Mouse (Mus musculus) lung, postnatal 4 days (tissue): ENCODE results near the gene Tars.

Experiments
- DNase-seq, 2 experiments: peaks; one replicate each; pipeline ENCODE4 v3.0.0; 2021

Tars gene

GRCm38 (mm10) chr15:11399356-11400067 is at the start of gene Tars:
TSS of gene Tars (minus strand) at chr15:11399665.
- DNase-seq = peak; percentile 96 to 98

- no peak for DNase-seq
Measured at GRCm38 (mm10) chr15:11437361-11437760, 37.9 kb upstream of the Tars start.

GRCm38 (mm10) chr15:11436709-11437280 is 37.3 kb upstream of the Tars start:
- DNase-seq = no peak

- no peak for DNase-seq
Measured at GRCm38 (mm10) chr15:11426899-11427298, 27.4 kb upstream of the Tars start.

GRCm38 (mm10) chr15:11413484-11413883 is 14.0 kb upstream of the Tars start:
- DNase-seq = no peak

GRCm38 (mm10) chr15:11412542-11412941 is 13.1 kb upstream of the Tars start:
- no peak for DNase-seq

GRCm38 (mm10) chr15:11411846-11412245 is 12.4 kb upstream of the Tars start:
- no peak for DNase-seq

- DNase-seq = peak in 1 of 2 experiments; percentile 38
Measured at GRCm38 (mm10) chr15:11408155-11408826, 8.8 kb upstream of the Tars start.

- peak; percentile 31 to 71 for DNase-seq
Measured at GRCm38 (mm10) chr15:11407381-11407780, 7.9 kb upstream of the Tars start.

GRCm38 (mm10) chr15:11406769-11407168 is 7.3 kb upstream of the Tars start:
- peak in 1 of 2 experiments; percentile 20 for DNase-seq

- no peak for DNase-seq
Measured at GRCm38 (mm10) chr15:11398676-11399350, 652 bp downstream of the Tars start.

- DNase-seq = no peak
Measured at GRCm38 (mm10) chr15:11396421-11396820, 3.0 kb downstream of the Tars start.

GRCm38 (mm10) chr15:11392903-11393302 is 6.6 kb downstream of the Tars start:
- DNase-seq = no peak

GRCm38 (mm10) chr15:11383796-11384195 is 15.7 kb downstream of the Tars start:
- DNase-seq = no peak

- DNase-seq = no peak
Measured at GRCm38 (mm10) chr15:11382585-11382984, 16.9 kb downstream of the Tars start.

GRCm38 (mm10) chr15:11380616-11381015 is 18.8 kb downstream of the Tars start:
- no peak for DNase-seq

GRCm38 (mm10) chr15:11380087-11380530 is 19.4 kb downstream of the Tars start:
- DNase-seq = no peak

GRCm38 (mm10) chr15:11379431-11380086 is 19.9 kb downstream of the Tars start:
- DNase-seq = no peak

- DNase-seq = no peak
Measured at GRCm38 (mm10) chr15:11370477-11371085, 28.9 kb downstream of the Tars start.

- DNase-seq = no peak
Measured at GRCm38 (mm10) chr15:11369572-11369971, 29.9 kb downstream of the Tars start.

GRCm38 (mm10) chr15:11364795-11365194 is 34.7 kb downstream of the Tars start:
- no peak for DNase-seq

- DNase-seq = no peak
Measured at GRCm38 (mm10) chr15:11364112-11364511, 35.4 kb downstream of the Tars start.
